Mouse (Mus musculus) adrenal gland, postnatal 25 days (tissue): Measurements from ENCODE around the gene Gm44790. TPM values are rescaled to one million over a fixed set of nuclear protein-coding genes. Genes with fewer than 3 reads are reported as not detected.

Source experiments
- DNase-seq: peaks from one replicate; pipeline ENCODE4 v3.0.0; 2021; ENCODE audit warnings: mixed read lengths
- total RNA-seq: library from RNA; stranded (reverse); gene quantifications from 2 replicates; pipeline ENCODE4 v1.2.3, GENCODE M21; 2021

The Gm44790 gene
- total RNA-seq, 1 experiment from 2014 or later, result not detected

DNA sequence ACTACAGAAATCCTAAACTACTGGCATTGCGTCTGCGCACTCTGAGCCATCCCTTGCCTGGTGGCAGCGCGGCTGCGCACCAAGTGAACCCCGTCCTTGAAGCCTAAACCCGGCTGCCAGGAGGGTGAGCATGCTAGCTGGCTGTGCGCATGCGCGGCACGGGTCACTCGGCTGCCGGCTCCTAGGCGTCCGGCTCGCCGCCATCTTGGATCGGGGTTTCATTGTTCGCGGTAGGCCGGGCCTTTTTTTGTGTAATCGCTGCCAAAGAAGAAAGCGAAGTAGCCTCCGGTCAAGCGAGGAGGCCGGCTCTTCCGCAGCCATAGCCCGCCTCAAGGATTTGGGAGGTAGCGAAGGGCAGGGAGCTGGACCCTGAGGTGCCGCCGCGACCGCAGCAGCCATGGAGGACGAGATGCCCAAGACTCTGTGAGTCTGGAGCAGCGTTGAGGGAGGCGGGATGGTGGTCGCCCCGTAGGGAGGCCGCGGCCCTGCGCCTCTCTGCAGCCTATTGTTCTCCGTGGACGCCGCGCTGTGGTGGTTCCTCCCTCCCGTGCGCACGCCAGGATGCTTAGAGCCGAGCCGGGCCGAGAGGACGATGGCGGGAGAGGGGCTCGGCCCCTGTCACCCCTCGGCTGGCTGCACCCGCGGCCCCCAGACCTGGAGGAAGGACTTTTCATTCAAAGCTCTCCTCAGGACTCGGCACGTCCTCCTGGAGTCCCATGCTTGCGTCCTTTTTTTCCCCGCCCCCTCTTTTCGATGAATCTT, 22.2 kb upstream of the Gm44790 start, which contains the start of gene Tia1:
Gene Tia1 (plus strand): TSS at position 120 of the 762 bp plus-strand sequence.
- peak; percentile 97 for DNase-seq

GRCm38 (mm10) chr6:86404996-86405395, 21.5 kb upstream of the Gm44790 start:
- no peak for DNase-seq

DNA sequence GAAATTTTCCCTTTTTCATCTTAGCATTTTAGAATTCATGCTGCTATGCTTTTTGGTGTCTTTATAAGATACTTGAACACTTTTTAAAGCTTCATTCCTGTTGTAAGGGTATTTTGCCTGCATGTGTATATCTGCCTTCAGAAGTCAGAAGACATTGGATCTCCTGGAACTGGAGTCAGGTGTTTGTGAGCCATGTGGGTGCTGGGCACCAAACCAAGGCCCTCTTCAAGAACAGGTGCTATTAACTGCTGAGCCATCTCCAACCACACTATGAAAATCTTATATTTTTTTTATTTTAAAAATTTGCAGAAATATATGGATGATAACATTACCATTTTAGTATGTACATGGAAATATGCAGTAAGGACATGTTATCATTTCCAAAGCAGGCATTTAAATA, 20.2 kb upstream of the Gm44790 start:
- DNase-seq, result no peak

DNA sequence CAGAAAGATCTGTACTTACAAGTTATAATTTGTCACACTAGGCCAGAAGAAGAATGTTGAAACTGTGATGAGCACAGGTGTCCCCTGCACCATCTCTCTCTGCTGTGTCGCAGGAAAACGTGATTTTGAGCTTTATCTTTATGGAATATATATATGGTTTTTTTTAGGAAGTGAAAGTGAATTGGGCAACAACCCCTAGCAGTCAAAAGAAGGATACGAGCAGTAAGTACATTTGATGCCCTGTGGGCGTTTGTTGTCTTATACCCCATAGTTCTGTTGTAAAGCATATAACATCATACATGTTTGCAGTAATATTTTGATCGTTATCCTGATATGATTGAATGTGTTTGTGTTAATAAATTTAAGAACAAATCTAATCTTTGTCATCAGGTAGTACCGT, 7.7 kb upstream of the Gm44790 start:
- DNase-seq, result no peak

DNA sequence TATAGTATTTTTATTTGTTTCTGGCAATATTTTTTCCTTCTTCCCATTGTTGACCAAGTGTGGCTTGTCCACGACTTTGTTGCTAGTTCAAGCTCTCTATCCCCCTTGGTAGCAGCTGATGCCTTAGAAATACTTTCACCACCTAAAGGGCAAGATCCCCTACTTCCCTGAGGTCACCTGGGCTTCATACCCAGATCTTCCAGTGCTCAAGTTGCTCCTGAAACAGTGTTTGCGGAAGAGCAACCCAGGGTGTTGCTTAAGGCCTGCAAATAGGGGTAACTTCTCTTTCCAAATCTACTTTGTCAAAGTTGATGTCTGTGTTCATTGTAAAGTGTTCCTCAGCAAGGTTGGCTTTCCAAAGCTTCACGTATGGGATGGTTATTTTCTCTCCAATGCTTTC, 7.2 kb upstream of the Gm44790 start:
- no peak for DNase-seq

GRCm38 (mm10) chr6:86420491-86420890, 6.0 kb upstream of the Gm44790 start:
- DNase-seq, result no peak

- DNase-seq, result no peak
Observed at GRCm38 (mm10) chr6:86431531-86431930, 5.1 kb downstream of the Gm44790 start.

DNA sequence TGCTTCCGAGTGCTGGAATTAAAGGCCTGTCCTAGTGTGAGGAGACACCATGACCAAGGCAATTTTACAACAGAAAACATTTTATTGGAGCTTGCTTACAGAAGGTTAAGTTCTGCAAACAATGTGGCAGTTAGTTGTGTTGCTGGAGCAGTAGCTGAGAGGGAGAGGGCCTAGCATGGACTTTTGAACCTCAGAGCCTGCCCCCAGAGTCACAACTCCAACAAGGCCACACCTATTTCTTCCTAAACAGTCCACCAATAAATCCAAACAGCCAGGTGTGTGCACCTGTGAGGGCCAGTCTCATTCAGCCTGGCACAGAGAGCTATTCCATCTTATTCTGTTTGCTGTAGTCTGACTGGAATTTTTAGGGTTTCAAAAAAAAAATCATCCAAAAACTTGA, 7.2 kb downstream of the Gm44790 start:
- DNase-seq, result no peak

- DNase-seq, result peak; percentile 41
Observed at GRCm38 (mm10) chr6:86437711-86438110, 11.3 kb downstream of the Gm44790 start.

DNA sequence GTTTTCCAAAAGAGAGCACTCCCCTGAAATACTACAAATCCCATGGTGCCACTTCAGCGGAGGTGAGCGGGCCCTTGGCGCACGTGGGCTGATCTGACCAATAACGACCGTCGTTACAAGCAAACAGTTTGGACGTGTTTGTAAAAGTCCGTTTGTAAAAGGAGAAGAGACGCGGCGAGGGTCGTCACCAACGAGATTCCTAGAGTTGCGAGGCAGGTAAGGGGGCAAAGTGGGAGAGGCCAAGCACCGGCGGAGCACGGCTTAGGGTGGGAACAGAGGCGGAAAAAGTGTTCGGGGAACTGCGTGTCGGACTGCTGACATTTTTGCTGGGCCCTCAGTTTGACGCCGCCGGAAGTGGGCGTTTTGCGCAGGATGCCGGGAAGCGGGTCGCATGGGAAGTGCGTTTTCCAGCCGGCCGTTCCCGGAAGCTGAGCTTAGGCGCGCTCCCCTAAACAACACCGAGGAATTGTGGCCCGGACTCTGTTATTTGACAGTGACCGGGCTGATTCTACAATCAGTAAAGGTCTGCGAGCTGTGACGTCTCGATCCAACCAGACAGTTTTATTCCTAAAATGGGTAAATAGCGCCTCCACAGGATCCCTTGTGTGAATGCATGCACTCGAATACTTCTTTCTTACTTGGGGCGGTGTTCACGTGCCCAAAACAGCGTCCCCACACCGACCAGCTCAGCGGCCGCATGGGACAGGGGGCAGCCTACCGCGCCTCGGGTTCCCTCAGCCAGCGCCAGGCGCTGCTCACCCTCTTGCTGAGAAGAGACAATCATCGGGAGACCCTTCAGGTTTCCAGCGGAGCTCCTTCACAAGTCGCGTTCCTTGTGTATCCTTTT, 12.0 kb downstream of the Gm44790 start, which contains the start of gene C87436:
Gene C87436 (plus strand): TSS at position 103 of the 847 bp plus-strand sequence.
- peak; percentile 94 for DNase-seq

- DNase-seq, result no peak
Observed at GRCm38 (mm10) chr6:86439119-86439496, 12.7 kb downstream of the Gm44790 start.

GRCm38 (mm10) chr6:86439531-86439930, 13.1 kb downstream of the Gm44790 start:
- no peak for DNase-seq

- DNase-seq, result no peak
Observed at GRCm38 (mm10) chr6:86441571-86441970, 15.1 kb downstream of the Gm44790 start.

DNA sequence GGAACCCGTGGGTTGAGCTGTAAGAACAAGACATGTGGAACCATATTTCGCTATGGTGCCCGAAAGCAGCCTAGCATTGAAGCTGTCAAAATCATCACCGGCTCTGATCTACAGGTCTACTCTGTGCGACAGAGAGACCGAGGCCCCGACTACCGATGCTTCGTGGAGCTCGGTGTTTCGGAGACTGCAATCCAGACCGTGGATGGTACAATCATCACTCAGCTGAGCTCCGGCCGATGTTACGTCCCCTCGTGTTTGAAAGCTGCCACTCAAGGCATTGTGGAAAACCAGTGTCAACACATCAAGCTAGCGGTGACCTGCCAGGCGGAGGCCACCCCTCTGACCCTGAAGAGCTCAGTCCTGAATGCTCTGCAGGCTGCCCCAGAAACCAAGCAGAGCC, 19.1 kb downstream of the Gm44790 start:
- no peak for DNase-seq

GRCm38 (mm10) chr6:86446927-86447568, 20.6 kb downstream of the Gm44790 start:
- no peak for DNase-seq

- DNase-seq, result no peak
Observed at GRCm38 (mm10) chr6:86456727-86457126, 30.3 kb downstream of the Gm44790 start.

GRCm38 (mm10) chr6:86463079-86463478, 36.6 kb downstream of the Gm44790 start:
- no peak for DNase-seq

DNA sequence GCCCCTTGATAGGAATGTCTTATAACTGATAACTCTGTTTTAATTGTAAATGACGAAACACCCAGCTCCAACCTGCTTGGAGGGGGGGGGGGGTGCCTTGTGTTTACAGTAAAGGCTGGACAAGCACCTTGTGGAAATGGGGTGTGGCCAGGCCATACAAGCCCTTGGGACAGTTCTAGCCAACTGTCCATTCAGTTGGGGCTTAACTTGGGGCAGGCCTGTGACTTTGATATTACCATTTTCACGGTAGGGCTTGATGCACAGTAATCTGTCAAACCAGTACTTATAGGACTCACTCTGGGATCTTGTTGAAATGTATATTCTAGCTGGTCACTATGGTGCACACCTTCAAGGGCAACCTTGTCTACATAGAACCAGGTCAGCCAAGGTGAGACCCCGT, 44.9 kb downstream of the Gm44790 start:
- no peak for DNase-seq

- DNase-seq, result no peak
Observed at GRCm38 (mm10) chr6:86471760-86472099, 45.3 kb downstream of the Gm44790 start.

DNA sequence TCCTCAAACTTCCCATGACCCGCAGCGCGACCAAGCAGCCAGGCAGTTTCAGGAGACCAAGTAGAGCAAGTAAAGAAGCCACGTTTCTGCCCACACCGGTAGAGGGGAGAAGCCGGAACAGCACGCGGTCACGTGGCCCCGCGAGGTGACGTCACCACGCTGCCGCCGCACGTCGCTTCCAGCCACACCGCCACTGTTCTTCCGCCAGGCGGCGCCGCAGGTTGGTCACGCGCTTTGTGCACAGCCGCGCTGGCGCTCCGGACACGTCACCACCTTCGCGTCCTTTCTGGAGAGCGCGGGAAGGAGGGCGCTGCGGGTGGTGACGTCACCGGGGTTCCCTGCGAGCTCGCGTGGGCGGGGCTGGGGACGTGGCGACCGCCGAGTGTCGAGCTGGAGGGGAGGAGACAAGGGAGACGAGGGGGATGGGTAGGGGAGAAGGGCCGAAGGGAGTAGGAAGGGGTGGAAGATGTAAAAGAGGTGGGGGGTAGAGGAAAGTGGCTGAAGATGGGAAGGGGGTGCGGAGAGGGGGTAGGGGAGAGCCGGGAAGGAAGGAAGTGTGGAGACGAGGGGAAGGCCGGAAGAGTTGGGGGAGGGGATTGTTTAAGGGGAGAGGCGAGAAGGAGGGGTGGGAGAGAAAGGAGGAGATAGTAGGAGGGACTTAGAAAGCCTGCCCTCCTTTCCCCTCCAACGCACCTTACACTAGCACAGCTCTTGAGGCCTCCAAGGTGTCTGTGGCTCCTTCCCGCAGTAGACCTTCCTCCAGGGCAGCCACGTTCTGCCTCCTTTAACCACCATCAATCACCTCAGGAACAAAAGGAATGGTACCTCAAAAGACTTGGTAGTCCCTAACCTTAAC, 45.9 kb downstream of the Gm44790 start:
- DNase-seq, result peak; percentile 100

GRCm38 (mm10) chr6:86473077-86473476, 46.6 kb downstream of the Gm44790 start:
- no peak for DNase-seq

DNA sequence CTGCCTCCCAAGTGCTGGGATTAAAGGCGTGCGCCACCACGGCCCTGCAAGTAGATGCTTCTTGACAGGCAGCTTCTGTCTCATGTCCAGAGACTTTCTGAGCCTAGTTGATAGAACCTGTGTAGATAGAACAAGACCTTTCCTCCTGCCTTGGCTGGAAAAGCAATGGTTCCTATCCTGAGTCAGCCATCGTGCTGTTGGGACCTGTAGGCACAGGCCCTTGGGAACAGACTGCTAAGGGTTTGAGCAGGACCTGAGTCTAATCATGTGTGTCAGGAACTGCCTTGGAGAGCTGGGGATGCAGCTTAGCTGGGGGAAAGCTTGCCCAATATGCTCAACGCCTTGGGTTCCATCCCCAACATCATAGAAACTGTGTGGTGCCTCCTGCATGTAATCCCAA, 47.6 kb downstream of the Gm44790 start:
- DNase-seq, result no peak
